Mouse (Mus musculus) embryonic facial prominence, embryonic 14.5 days (tissue): ENCODE data around the gene Cyp4f15. TPM values are rescaled to one million over a fixed set of nuclear protein-coding genes. Genes with fewer than 3 reads are reported as not detected.
"Not testable (repeated sequence)": the region's sequence is repeated elsewhere in the genome, so short reads cannot be mapped to it uniquely, and the experiment has no call there.

Source experiments
- ATAC-seq: fragments of 200-750 bp; cut with Nextera tagmentation; 2 replicates; pipeline ENCODE4 v1.8.0; 2017; ENCODE audit warnings: low read depth, moderate number of reproducible peaks, moderate TSS enrichment
- DNase-seq: peaks from one replicate; pipeline ENCODE4 v3.0.0-alpha.2; 2015; ENCODE audit warnings: low spot score
- H3K27ac ChIP-seq: fragments of 300-500 bp; sonication (generic); replicated peaks from 2 replicates; pipeline ENCODE4 v1.5.1; 2014; ENCODE audit warnings: low read depth, mild to moderate bottlenecking, low read length, moderate library complexity
- H3K27me3 ChIP-seq: fragments of 300-500 bp; sonication (generic); replicated peaks from 2 replicates; pipeline ENCODE4 v1.6.1; 2014; ENCODE audit warnings: low read length; ENCODE audit not compliant: control insufficient read depth, insufficient read depth
- H3K36me3 ChIP-seq: fragments of 300-500 bp; sonication (generic); 2 replicates; pipeline ENCODE4 v1.6.1; 2014; ENCODE audit warnings: low read length, mixed read lengths; ENCODE audit not compliant: control insufficient read depth, insufficient read depth
- H3K4me1 ChIP-seq: fragments of 300-500 bp; sonication (generic); 2 replicates; pipeline ENCODE4 v1.6.1; 2014; ENCODE audit warnings: antibody characterized with exemption, low read length; ENCODE audit not compliant: control insufficient read depth, insufficient read depth
- H3K4me2 ChIP-seq: fragments of 300-500 bp; sonication (generic); 2 replicates; pipeline ENCODE4 v1.6.1; 2014; ENCODE audit warnings: low read depth, mild to moderate bottlenecking, low read length, moderate library complexity, mixed read lengths
- H3K4me3 ChIP-seq: fragments of 300-500 bp; sonication (generic); 2 replicates; pipeline ENCODE4 v1.5.1; 2014; ENCODE audit warnings: low read depth, mild to moderate bottlenecking, low read length
- H3K9ac ChIP-seq: fragments of 300-500 bp; sonication (generic); 2 replicates; pipeline ENCODE4 v1.6.1; 2014; ENCODE audit warnings: low read depth, mild to moderate bottlenecking, low read length, moderate library complexity, mixed read lengths
- H3K9me3 ChIP-seq: fragments of 300-500 bp; sonication (generic); 2 replicates; pipeline ENCODE4 v1.6.1; 2016; ENCODE audit warnings: low read length; ENCODE audit not compliant: control insufficient read depth
- WGBS: fragments of 180-500 bp; shearing (Covaris S2); extraction: QIAGEN DNeasy Blood & Tissue Kit; methylation state at CpG from one replicate; pipeline ENCODE4 v1.1.7; 2014; 5-methylcytosine and 5-hydroxymethylcytosine counted together
- polyA plus RNA-seq: library from polyadenylated mRNA; unstranded; fragments of >200 nt; fragmentation: Nextera tagmentation; extraction: Ambion mirVana; gene quantifications from 2 replicates; pipeline ENCODE4 v1.2.1, GENCODE M21; 2014

Cyp4f15 gene
- polyA plus RNA-seq, 1 experiment from 2014 or later, result 0.75 TPM

GRCm38 (mm10) chr17:32676040-32676635, 9.3 kb upstream of the Cyp4f15 start:
- no peaks in the 10 kb centered on the region for H3K27me3 ChIP-seq
- no peaks in the 10 kb centered on the region for H3K36me3 ChIP-seq
- H3K4me2 ChIP-seq, result peak overlapping the region; percentile 18; the same call in 1 of the 2 replicates
- WGBS, result 37% methylated on average over 19 of the region's 21 CpGs
- ATAC-seq (no peak), DNase-seq (peak; percentile 2)
- no peaks in the 10 kb centered on the region for H3K4me1 ChIP-seq
- H3K9ac ChIP-seq, result no peak overlapping the region
- no peak overlapping the region for H3K4me3 ChIP-seq
- H3K27ac ChIP-seq, result no peak overlapping the region
- H3K9me3 ChIP-seq, result no peaks in the 10 kb centered on the region

DNA sequence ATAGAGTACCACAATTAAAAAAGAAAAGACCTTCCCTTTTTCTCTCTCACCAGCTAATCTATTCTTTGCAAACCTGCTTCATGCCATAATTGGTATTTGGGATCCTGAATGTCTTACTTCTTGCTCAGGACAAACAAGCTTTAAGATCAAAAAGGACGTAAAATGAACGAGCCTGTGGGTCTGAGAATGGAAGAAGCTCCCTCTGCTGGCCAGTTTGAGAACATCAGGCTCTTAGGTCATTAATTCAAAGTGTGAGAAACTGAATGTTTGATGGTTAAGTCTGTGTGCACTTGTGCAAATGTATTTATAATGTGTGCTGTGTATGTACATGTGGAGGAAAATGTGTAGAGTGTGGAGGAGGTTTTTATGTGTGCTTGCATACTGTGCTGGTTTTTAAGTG, 5.0 kb upstream of the Cyp4f15 start:
- 19% methylated on average over 2 of the region's 2 CpGs for WGBS

DNA sequence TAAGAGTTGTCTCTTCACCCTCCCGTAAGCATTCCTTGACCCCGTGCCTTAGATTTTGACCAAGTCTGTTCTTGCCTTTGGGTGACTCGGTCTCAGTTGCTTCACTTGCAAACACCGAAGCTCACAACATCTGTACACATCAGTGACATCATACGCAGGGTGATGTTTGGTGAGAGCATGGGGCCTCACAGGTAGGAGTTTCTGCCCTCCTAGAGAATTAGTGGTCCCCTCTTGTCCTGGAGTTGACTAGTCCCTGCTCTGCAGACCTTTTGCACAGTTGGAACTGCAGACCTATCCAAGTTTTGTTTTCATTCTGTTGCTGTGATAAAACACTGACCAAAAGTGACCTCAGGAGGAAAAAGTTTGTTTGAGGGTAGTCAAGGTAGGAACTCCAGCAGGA, 1.3 kb downstream of the Cyp4f15 start:
- no peaks in the 10 kb centered on the region for H3K36me3 ChIP-seq
- ATAC-seq (no peak), DNase-seq (no peak)
- 96% methylated on average over 5 of the region's 5 CpGs for WGBS
- no peak overlapping the region for H3K9ac ChIP-seq
- H3K4me1 ChIP-seq, result no peaks in the 10 kb centered on the region
- H3K4me2 ChIP-seq, result no peak overlapping the region
- no peak overlapping the region for H3K4me3 ChIP-seq
- H3K9me3 ChIP-seq, result no peaks in the 10 kb centered on the region
- H3K27me3 ChIP-seq, result no peaks in the 10 kb centered on the region
- no peak overlapping the region for H3K27ac ChIP-seq

More for the DNA sequence above, 5.0 kb upstream of the Cyp4f15 start:
- H3K27ac ChIP-seq, result no peak overlapping the region
- H3K4me1 ChIP-seq, result no peaks in the 10 kb centered on the region
- no peak overlapping the region for H3K9ac ChIP-seq
- no peak overlapping the region for H3K4me3 ChIP-seq
- no peak for ATAC-seq
- H3K36me3 ChIP-seq, result no peaks in the 10 kb centered on the region
- no peaks in the 10 kb centered on the region for H3K9me3 ChIP-seq
- no peaks in the 10 kb centered on the region for H3K27me3 ChIP-seq
- peak; percentile 31 for DNase-seq
- H3K4me2 ChIP-seq, result no peak overlapping the region

DNA sequence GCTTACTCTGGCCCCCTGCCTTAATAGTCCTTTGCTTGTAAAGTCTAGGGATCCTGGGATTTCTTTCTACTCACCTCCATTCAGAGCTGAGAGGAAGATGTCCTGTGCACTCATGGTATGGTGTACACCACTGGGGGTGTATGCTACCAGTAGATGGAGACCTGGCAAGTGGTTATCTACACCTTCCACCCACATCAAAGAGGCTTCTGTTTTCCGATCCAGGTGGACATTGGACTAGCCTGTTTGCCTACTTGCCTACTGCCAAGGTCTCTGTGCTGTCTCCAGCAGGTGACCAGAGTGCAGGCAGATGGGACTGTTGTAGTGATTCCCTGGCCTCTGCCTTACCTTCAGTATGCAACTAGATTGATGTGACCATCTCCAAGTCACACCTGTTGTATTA, 5.5 kb downstream of the Cyp4f15 start:
- H3K4me2 ChIP-seq, result no peak overlapping the region
- ATAC-seq, result no peak
- no peaks in the 10 kb centered on the region for H3K36me3 ChIP-seq
- no peaks in the 10 kb centered on the region for H3K4me1 ChIP-seq
- H3K9me3 ChIP-seq, result no peaks in the 10 kb centered on the region
- H3K4me3 ChIP-seq, result no peak overlapping the region
- 100% methylated on average over 1 of the region's 1 CpGs for WGBS
- no peak for DNase-seq
- H3K27ac ChIP-seq, result no peak overlapping the region
- no peak overlapping the region for H3K9ac ChIP-seq
- no peaks in the 10 kb centered on the region for H3K27me3 ChIP-seq

GRCm38 (mm10) chr17:32702826-32703225, 17.4 kb downstream of the Cyp4f15 start:
- H3K27ac ChIP-seq, result no peak overlapping the region
- H3K4me1 ChIP-seq, result no peaks in the 10 kb centered on the region
- H3K27me3 ChIP-seq, result no peaks in the 10 kb centered on the region
- no peaks in the 10 kb centered on the region for H3K36me3 ChIP-seq
- no peak overlapping the region for H3K4me3 ChIP-seq
- ATAC-seq (peak; percentile 79; the same call in 1 of the 2 replicates), DNase-seq (peak; percentile 39)
- no peak overlapping the region for H3K9ac ChIP-seq
- peak overlapping the region; percentile 36 for H3K4me2 ChIP-seq
- 39% methylated on average over 17 of the region's 22 CpGs for WGBS
- peaks cover 13% of the 10 kb centered on the region for H3K9me3 ChIP-seq

GRCm38 (mm10) chr17:32710541-32710940, 25.1 kb downstream of the Cyp4f15 start:
- DNase-seq, H3K27ac ChIP-seq, H3K9ac ChIP-seq, H3K27me3 ChIP-seq, H3K36me3 ChIP-seq, H3K4me2 ChIP-seq, H3K4me1 ChIP-seq, H3K4me3 ChIP-seq: not testable (repeated sequence)
- ATAC-seq, result 0 out of 2 replicates have a peak, but pooled peaks have one; percentile 47
- peaks cover 12% of the 10 kb centered on the region for H3K9me3 ChIP-seq

DNA sequence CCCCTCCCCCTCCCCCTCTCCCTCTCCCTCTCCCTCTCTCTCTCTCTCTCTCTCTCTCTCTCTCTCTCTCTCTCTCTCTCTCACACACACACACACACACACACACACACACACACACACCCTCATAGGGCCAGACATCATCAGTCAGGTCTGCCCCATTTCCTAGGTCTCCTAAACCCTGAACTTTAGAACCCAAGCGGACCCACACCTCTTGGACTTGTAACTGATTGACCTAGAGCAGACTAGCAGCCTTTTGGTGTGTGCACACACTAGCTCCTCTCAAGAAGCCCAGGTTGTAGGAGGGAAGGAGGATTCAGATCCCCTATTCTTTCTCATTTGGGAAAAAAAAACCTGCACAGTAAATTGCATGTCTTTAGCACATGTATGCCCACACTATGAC, 36.7 kb downstream of the Cyp4f15 start:
- not testable (repeated sequence) for H3K4me3 ChIP-seq, H3K4me1 ChIP-seq, H3K27me3 ChIP-seq, H3K27ac ChIP-seq, H3K36me3 ChIP-seq, ATAC-seq, H3K9me3 ChIP-seq, DNase-seq, H3K9ac ChIP-seq, H3K4me2 ChIP-seq
- WGBS, result 78% methylated on average over 1 of the region's 1 CpGs

DNA sequence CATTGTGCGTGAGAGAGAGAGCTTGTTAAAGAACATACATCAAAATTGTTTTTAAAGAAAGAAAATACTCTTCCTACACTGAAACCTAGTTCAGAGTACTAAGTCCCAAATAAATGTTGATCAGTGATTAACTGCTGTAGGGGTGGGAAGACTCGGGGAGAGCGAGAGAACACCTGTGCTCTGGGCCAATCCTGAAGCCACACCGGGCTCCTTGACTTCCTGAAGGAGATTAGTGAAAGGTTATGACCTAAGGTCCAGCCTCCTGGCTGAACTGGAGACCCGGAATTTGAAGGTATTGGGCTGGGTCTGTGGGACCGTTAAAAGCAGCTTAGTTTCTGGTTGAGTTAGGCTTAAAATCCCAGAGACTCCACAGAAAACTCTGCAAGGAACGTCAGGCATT, 37.3 kb downstream of the Cyp4f15 start:
- no peaks in the 10 kb centered on the region for H3K27me3 ChIP-seq
- no peak overlapping the region for H3K27ac ChIP-seq
- H3K9me3 ChIP-seq, result 0 out of 2 replicates have a peak, but pooled peaks cover 4% of the 10 kb centered on the region
- ATAC-seq, result no peak
- H3K4me2 ChIP-seq, result no peak overlapping the region
- DNase-seq, result no peak
- 79% methylated on average over 7 of the region's 7 CpGs for WGBS
- no peak overlapping the region for H3K9ac ChIP-seq
- H3K4me3 ChIP-seq, result no peak overlapping the region
- H3K4me1 ChIP-seq, result no peaks in the 10 kb centered on the region
- H3K36me3 ChIP-seq, result no peaks in the 10 kb centered on the region

- H3K27me3 ChIP-seq, H3K36me3 ChIP-seq, H3K27ac ChIP-seq, DNase-seq, H3K9me3 ChIP-seq, H3K9ac ChIP-seq, H3K4me3 ChIP-seq, H3K4me2 ChIP-seq, H3K4me1 ChIP-seq: not testable (repeated sequence)
- 0 out of 2 replicates have a peak, but pooled peaks have one; percentile 37 for ATAC-seq
Measured at GRCm38 (mm10) chr17:32726360-32726759, 40.9 kb downstream of the Cyp4f15 start.
